In genomic region chr7:128201607-128202006, GRCm38 (mm10) we compare ENCODE assay signal across 33 mouse cellular contexts. TPM values are rescaled to one million over a fixed set of nuclear protein-coding genes. Genes with fewer than 3 reads are reported as not detected.
"Had no signal": no experiment of that assay in that cellular context is flagged by ENCODE, and none has a peak within 500 bp of the region (broad histone marks: within the 10 kb centered on the region; RNA-seq: fewer than 3 reads in every experiment).

No protein-coding gene starts in this region.

- H3K27ac ChIP-seq: embryonic facial prominence, embryonic 10.5 days; embryonic facial prominence, embryonic 12.5 days; embryonic facial prominence, embryonic 13.5 days; embryonic facial prominence, embryonic 15.5 days; forebrain, embryonic 10.5 days; forebrain, embryonic 12.5 days; forebrain, embryonic 13.5 days; forebrain, embryonic 15.5 days; gastrocnemius, adult 2 months; heart, adult 2 months had no signal

- H3K27me3 ChIP-seq: embryonic facial prominence, embryonic 12.5 days; embryonic facial prominence, embryonic 13.5 days; embryonic facial prominence, embryonic 15.5 days; forebrain, embryonic 12.5 days; forebrain, embryonic 13.5 days; forebrain, embryonic 15.5 days had no signal

- H3K4me1 ChIP-seq: embryonic facial prominence, embryonic 10.5 days; embryonic facial prominence, embryonic 12.5 days; embryonic facial prominence, embryonic 15.5 days; forebrain, embryonic 10.5 days; forebrain, embryonic 12.5 days; forebrain, embryonic 13.5 days; forebrain, embryonic 15.5 days had no signal

- H3K4me3 ChIP-seq: embryonic facial prominence, embryonic 10.5 days; embryonic facial prominence, embryonic 12.5 days; embryonic facial prominence, embryonic 13.5 days; embryonic facial prominence, embryonic 15.5 days; erythroblast, embryonic 14.5 days; forebrain, embryonic 10.5 days; forebrain, embryonic 12.5 days; forebrain, embryonic 13.5 days; forebrain, embryonic 15.5 days; gastrocnemius, adult 2 months; heart, adult 2 months had no signal

- H3K36me3 ChIP-seq: embryonic facial prominence, embryonic 10.5 days; embryonic facial prominence, embryonic 12.5 days; embryonic facial prominence, embryonic 13.5 days; embryonic facial prominence, embryonic 15.5 days; forebrain, embryonic 10.5 days; forebrain, embryonic 12.5 days; forebrain, embryonic 15.5 days had no signal

- H3K4me2 ChIP-seq: embryonic facial prominence, embryonic 12.5 days; embryonic facial prominence, embryonic 13.5 days; embryonic facial prominence, embryonic 15.5 days; forebrain, embryonic 12.5 days; forebrain, embryonic 13.5 days; forebrain, embryonic 15.5 days had no signal

- DNase-seq: cerebellum, adult 2 months; cerebellum, adult 8-10 months; cerebellum, adult 9-10 months; cerebellum, adult 9-11 months; cerebellum, postnatal 10 days; cerebellum, postnatal 14 days; cerebellum, postnatal 25 days; cerebellum, postnatal 36 days; embryo, embryonic 11 days; forebrain, postnatal 0 days; gastrocnemius, adult 2 months; gastrocnemius, postnatal 10 days; gastrocnemius, postnatal 14 days; gastrocnemius, postnatal 25 days; gastrocnemius, postnatal 36 days; heart, adult 18-20 months; heart, adult 2 months had no signal

RNA-seq across cellular contexts. Expression of gene Cox6a2, which starts 4.6 kb away (rescaled TPM):
- polyA plus RNA-seq: embryonic facial prominence, embryonic 10.5 days; erythroblast, embryonic 14.5 days; forebrain, embryonic 10.5 days; forebrain, embryonic 11.5 days; forebrain, embryonic 13.5 days; forebrain, embryonic 15.5 days; forebrain, embryonic 16.5 days had no signal

RNA-seq across cellular contexts. Expression of gene Itgad, which starts 47.4 kb away (rescaled TPM):
- total RNA-seq: common myeloid progenitor, adult 5-6 weeks; gastrocnemius, adult 2 months; gastrocnemius, postnatal 14 days; gastrocnemius, postnatal 25 days; gastrocnemius, postnatal 36 days; gastrocnemius, postnatal 4 days; heart, adult 18-20 months had no signal
- polyA plus RNA-seq: embryonic facial prominence, embryonic 10.5 days; embryonic facial prominence, embryonic 11.5 days; embryonic facial prominence, embryonic 12.5 days; embryonic facial prominence, embryonic 13.5 days; embryonic facial prominence, embryonic 14.5 days; embryonic facial prominence, embryonic 15.5 days; erythroblast, embryonic 14.5 days; forebrain, embryonic 10.5 days; forebrain, embryonic 11.5 days; forebrain, embryonic 12.5 days; forebrain, embryonic 13.5 days; forebrain, embryonic 14.5 days; forebrain, embryonic 15.5 days; forebrain, embryonic 16.5 days had no signal
